27 mouse cellular contexts compared by ENCODE assay signal in the genomic region with DNA sequence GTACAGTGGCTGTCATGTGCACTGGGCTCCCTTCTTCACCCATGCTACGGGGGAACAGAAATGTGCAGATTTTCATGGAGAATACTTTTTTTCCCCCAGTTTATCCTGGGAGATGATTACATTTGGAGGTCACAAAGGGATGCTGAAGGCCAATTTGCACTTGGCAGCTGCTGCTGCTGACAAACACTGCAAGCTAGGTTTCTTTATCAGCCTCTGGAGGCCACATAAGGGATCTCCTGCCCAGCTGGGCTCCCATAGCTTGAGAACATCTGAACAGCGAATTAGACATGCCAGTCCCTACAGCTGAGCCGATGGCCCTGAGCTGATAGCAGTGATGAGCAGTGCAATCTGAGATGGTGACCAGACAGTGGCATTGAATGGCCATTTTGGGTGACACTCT. TPM values are rescaled to one million over a fixed set of nuclear protein-coding genes. Genes with fewer than 3 reads are reported as not detected.
A peak's percentile ranks its signal among the peaks of the same experiment; 100 is the strongest.
DNase-seq lines count a peak whose midpoint lies in the region; ATAC-seq lines count a peak whose summit lies in the region.
"Had no signal": no experiment of that assay in that cellular context is flagged by ENCODE, and none has a peak within 500 bp of the region (broad histone marks: within the 10 kb centered on the region; RNA-seq: fewer than 3 reads in every experiment).

No protein-coding gene starts in this region.

- H3K27ac ChIP-seq in heart, embryonic 10.5 days = 0 out of 2 replicates have a peak overlapping the region, but pooled peaks have one; percentile 6
- peak overlapping the region; percentile 64 for H3K27ac ChIP-seq in heart, embryonic 16.5 days (ENCODE audit: low read length)
- H3K27ac ChIP-seq: forebrain, embryonic 10.5 days; forebrain, embryonic 13.5 days; hindbrain, embryonic 14.5 days; hindbrain, postnatal 0 days had no signal

- no peak for ATAC-seq in heart, embryonic 16.5 days (replicated peaks; ENCODE audit: extremely low read depth, insufficient read depth, low FRiP score)
- ATAC-seq: activated CD4-positive, CD25-positive, alpha-beta regulatory T cell, adult 4 months; forebrain, embryonic 13.5 days; forebrain, embryonic 16.5 days; hindbrain, postnatal 0 days; intestine, embryonic 16.5 days had no signal

- 0 out of 2 replicates have a peak, but pooled peaks cover 5% of the 10 kb centered on the region for H3K27me3 ChIP-seq in heart, embryonic 10.5 days (ENCODE audit: insufficient read depth, poor library complexity, severe bottlenecking)
- H3K27me3 ChIP-seq in heart, embryonic 16.5 days (ENCODE audit: control insufficient read depth, insufficient read depth, low read length) = no peaks in the 10 kb centered on the region
- H3K27me3 ChIP-seq: forebrain, embryonic 13.5 days had no signal

- H3K9me3 ChIP-seq in heart, embryonic 10.5 days = no peaks in the 10 kb centered on the region
- no peaks in the 10 kb centered on the region for H3K9me3 ChIP-seq in heart, embryonic 16.5 days (replicated peaks; ENCODE audit: control insufficient read depth, low read length)
- H3K9me3 ChIP-seq: forebrain, embryonic 10.5 days; forebrain, embryonic 13.5 days had no signal

- H3K4me2 ChIP-seq in heart, embryonic 16.5 days (ENCODE audit: low read depth, low read length) = no peak overlapping the region
- H3K4me2 ChIP-seq: forebrain, embryonic 13.5 days; hindbrain, embryonic 14.5 days had no signal

- peaks cover 38% of the 10 kb centered on the region for H3K4me1 ChIP-seq in heart, embryonic 10.5 days
- peaks cover 20% of the 10 kb centered on the region for H3K4me1 ChIP-seq in heart, embryonic 16.5 days (ENCODE audit: control insufficient read depth, insufficient read depth, low read length)

- DNase-seq in adrenal gland, adult 2 months = peak; percentile 43
- DNase-seq in adrenal gland, postnatal 10 days = no peak
- no peak for DNase-seq in heart, embryonic 10.5 days (ENCODE audit: low spot score)
- no peak for DNase-seq in heart, adult 11 months
- DNase-seq in heart, adult 8-10 months (ENCODE audit: low spot score) = no peak
- DNase-seq in ovary, adult 18-20 months (ENCODE audit: low spot score) = peak; percentile 78
- no peak for DNase-seq in ovary, postnatal 14 days (ENCODE audit: low spot score)
- DNase-seq: adrenal gland, postnatal 25 days; cerebellum, adult 18-20 months; cerebellum, adult 9-10 months; cerebellum, postnatal 14 days; gastrocnemius, postnatal 10 days; gastrocnemius, postnatal 36 days; heart, postnatal 36 days; kidney, adult 18-20 months had no signal

- WGBS in heart, embryonic 10.5 days = 67% methylated on average over 3 of the region's 3 CpGs
- 60% methylated on average over 3 of the region's 3 CpGs for WGBS in heart, embryonic 16.5 days

- no peak overlapping the region for H3K4me3 ChIP-seq in heart, embryonic 10.5 days
- H3K4me3 ChIP-seq in heart, embryonic 16.5 days (ENCODE audit: low read length) = no peak overlapping the region
- H3K4me3 ChIP-seq: forebrain, embryonic 10.5 days; forebrain, embryonic 13.5 days had no signal

- H3K9ac ChIP-seq in heart, embryonic 16.5 days (ENCODE audit: low read length) = no peak overlapping the region
- H3K9ac ChIP-seq: forebrain, embryonic 13.5 days; hindbrain, embryonic 14.5 days had no signal

- H3K36me3 ChIP-seq in heart, embryonic 10.5 days = no peaks in the 10 kb centered on the region
- H3K36me3 ChIP-seq in heart, embryonic 16.5 days (ENCODE audit: control insufficient read depth, insufficient read depth) = no peaks in the 10 kb centered on the region
- H3K36me3 ChIP-seq: forebrain, embryonic 10.5 days had no signal

RNA-seq across cellular contexts. Expression of a gene that starts 26.7 kb away (rescaled TPM):
- total RNA-seq in adrenal gland, adult 2 months (2021) = 10 to 100 TPM; 29.3 to 49.3 TPM
- 50.5 and 57.0 TPM in 2 replicates for polyA plus RNA-seq in adrenal gland, adult 2 months (2012; rRNA removed)
- total RNA-seq in adrenal gland, postnatal 10 days (2021) = 10 to 100 TPM; 33.1 to 43.1 TPM
- 36.3 and 46.7 TPM in 2 replicates for polyA plus RNA-seq in heart, embryonic 10.5 days (2016; fragmentation: Nextera tagmentation; extraction: Ambion mirVana)
- 42.1 and 46.9 TPM in 2 replicates for polyA plus RNA-seq in heart, embryonic 16.5 days (2015; fragmentation: Nextera tagmentation; extraction: Ambion mirVana)
- 100 to 1,000 TPM; 207 to 245 (median 212) TPM for total RNA-seq in heart, adult 8-10 months (2022)

RNA-seq across cellular contexts. Expression of a gene that starts 54.9 kb away (rescaled TPM):
- under 1 TPM; 0.20 to 0.48 TPM for total RNA-seq in adrenal gland, adult 2 months (2021)
- 0.09 and 0.17 TPM in 2 replicates for polyA plus RNA-seq in adrenal gland, adult 2 months (2012; rRNA removed)
- total RNA-seq in adrenal gland, postnatal 10 days (2021) = under 1 TPM; 0.79 to 0.84 TPM
- polyA plus RNA-seq in heart, embryonic 10.5 days (2016; fragmentation: Nextera tagmentation; extraction: Ambion mirVana) = 0.06 TPM in 1 of 2 replicates, not detected in the other
- 0.50 TPM in 1 of 2 replicates, not detected in the other for polyA plus RNA-seq in heart, embryonic 16.5 days (2015; fragmentation: Nextera tagmentation; extraction: Ambion mirVana)
- not detected for total RNA-seq in heart, adult 8-10 months (2022)
- total RNA-seq: gastrocnemius, postnatal 10 days; gastrocnemius, postnatal 36 days; granulocyte monocyte progenitor cell, adult 5-6 weeks; heart, postnatal 36 days had no signal
- polyA plus RNA-seq: heart, embryonic 14.5 days; hindbrain, embryonic 11.5 days; inflammation-experienced regulatory T-cells, adult 6 months had no signal

Comparison
In these comparisons a context has a peak if more than half of its experiments do, and no peak if none do; other contexts are left out.
1. DNase-seq: peak in adrenal gland, adult 2 months (single experiment) and ovary, adult 18-20 months (single experiment); none in adrenal gland, postnatal 10 days (single experiment), heart, embryonic 10.5 days (single experiment), heart, adult 11 months (single experiment), heart, adult 8-10 months (single experiment) and ovary, postnatal 14 days (single experiment).
2. RNA of a gene that starts 26.7 kb away (total RNA-seq): 207 to 245 TPM in heart, adult 8-10 months; 29.3 to 49.3 TPM in adrenal gland, adult 2 months and 33.1 to 43.1 TPM in adrenal gland, postnatal 10 days; every median in the first group is over 4 times any median in the second.